Mouse (Mus musculus) C2C12 (cell line): ENCODE data around the gene Ctnnd2.

Source experiments
- FOSL1 ChIP-seq: IDR thresholded peaks from one replicate; pipeline ENCODE4 v1.8.0; 2011; ENCODE audit warnings: mild to moderate bottlenecking, low read length; ENCODE audit not compliant: poor library complexity, insufficient read depth, severe bottlenecking
- USF1 ChIP-seq: IDR thresholded peaks from one replicate; pipeline ENCODE4 v1.6.1; 2011; ENCODE audit warnings: low read depth, mild to moderate bottlenecking, control low read depth, moderate library complexity

DNA sequence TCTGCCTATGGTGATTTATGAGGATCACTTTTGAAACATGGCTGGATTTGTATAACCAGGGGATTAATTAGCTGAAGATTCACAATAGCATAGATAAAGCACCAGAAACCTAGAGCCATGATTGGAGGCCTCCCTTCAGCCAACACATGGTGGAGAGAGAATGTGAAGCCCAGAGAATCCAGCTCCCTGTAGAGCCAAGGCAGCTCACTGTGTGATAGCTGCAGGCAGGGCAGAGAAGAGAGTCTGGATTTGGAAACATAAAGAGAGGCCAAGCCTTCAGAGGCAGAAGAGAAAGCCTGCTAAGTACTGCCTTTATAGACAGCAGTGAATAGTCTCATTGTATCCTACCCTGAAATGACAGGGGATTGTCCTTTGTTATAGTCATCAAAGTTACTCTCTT is 340.7 kb downstream of the Ctnnd2 start:
- TF ChIP-seq USF1 = no peak
- TF ChIP-seq FOSL1 = no peak
